Mouse (Mus musculus) lung, adult 2 months (tissue): ENCODE measurements around the gene Krt6b.

ENCODE experiments used
- CTCF ChIP-seq: fragments of 200-500 bp; IDR thresholded peaks from 2 replicates; pipeline ENCODE4 v1.5.1; 2011; ENCODE audit warnings: mild to moderate bottlenecking, low read length, control low read depth; ENCODE audit not compliant: insufficient read depth
- POLR2A ChIP-seq: fragments of 200-500 bp; IDR thresholded peaks from 2 replicates; pipeline ENCODE4 v1.6.1; 2011; ENCODE audit warnings: low read depth, mild to moderate bottlenecking, control low read depth, low read length, borderline replicate concordance; ENCODE audit errors: extremely low read depth

DNA sequence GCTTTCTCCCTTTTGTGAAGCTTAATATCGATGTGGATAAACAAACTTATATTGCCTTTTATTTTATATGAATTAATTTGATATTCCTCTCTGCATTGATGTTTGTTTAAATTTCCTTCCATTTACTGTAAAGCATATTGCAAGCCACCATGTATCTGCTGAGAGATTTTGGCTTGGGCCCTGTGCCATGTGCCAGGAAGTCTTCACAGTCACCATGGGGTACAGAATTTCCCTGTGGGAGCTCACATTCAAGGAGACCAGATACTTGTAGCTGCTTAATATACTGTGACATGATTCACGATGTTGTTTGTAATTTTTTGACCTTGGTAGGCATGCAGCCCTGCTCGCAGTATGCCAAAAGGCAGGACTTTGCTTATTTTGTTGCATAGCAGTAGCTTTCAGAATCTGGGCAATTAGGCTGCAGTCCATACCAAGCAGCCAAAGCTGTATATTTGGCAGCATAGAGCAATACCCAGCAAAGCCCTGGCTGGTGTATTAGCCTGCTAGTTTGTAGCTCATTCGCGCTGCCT is 27.3 kb downstream of the Krt6b start:
- no peak for TF ChIP-seq POLR2A
- TF ChIP-seq CTCF, result no peak
